Comparison of ENCODE assay signal across 25 mouse cellular contexts in the genomic region with DNA sequence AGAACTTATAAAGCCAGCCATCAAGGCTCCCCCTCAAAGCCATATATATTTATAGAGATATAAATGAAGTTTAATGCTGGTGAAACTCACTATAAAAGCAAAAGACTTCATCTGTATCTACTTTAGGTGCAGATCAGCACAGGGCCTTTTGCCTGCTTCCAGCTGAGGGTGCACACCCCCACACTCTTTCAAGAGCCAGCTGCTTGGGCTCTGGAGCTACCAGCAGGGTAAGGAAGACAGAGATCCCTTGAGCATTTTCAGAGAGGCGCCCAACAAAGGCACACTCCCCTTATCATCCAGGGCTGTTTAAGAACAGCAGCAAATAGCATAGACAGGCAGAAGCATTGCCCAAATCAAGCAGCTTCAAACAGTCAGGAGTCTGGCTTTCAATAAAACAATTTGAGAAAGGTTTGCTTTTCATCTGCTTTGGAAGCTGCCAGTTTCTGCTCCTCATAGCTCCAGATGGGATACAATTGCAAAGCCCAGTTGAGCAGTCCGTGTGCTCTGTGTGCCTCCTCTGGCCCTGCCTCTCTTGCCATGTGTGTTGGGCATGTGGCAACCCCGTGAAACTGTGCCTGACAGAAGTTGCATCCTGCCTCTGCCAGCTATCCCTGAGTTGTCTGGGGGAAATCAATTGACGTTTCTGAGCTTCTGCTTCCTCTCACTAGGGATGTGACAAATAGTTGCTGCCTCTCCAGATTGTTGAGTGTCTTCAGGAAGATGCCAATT. TPM values are rescaled to one million over a fixed set of nuclear protein-coding genes. Genes with fewer than 3 reads are reported as not detected.
A peak's percentile ranks its signal among the peaks of the same experiment; 100 is the strongest.
DNase-seq lines count a peak whose midpoint lies in the region; ATAC-seq and TF ChIP-seq lines count a peak whose summit lies in the region.
"Had no signal": no experiment of that assay in that cellular context is flagged by ENCODE, and none has a peak within 500 bp of the region (broad histone marks: within the 10 kb centered on the region; RNA-seq: fewer than 3 reads in every experiment).

No protein-coding gene starts in this region.

- no peak for TF ChIP-seq CTCF in layer of hippocampus, adult 2 months (conservative IDR thresholded peaks at IDR 0.05)
- TF ChIP-seq CTCF in left cerebral cortex, adult 2 months (IDR thresholded peaks at IDR 0.05), result no peak; the same call in 1 of the 2 replicates

- 0 out of 2 replicates have a peak overlapping the region, but pooled peaks have one; percentile 18 for H3K27ac ChIP-seq in forebrain, embryonic 15.5 days (replicated peaks)
- no peak overlapping the region for H3K27ac ChIP-seq in forebrain, embryonic 16.5 days (ENCODE audit: low read length)
- H3K27ac ChIP-seq in layer of hippocampus, adult 2 months, result peak overlapping the region; percentile 74
- H3K27ac ChIP-seq in left cerebral cortex, adult 2 months, result peak overlapping the region; percentile 15; the same call in 1 of the 2 replicates
- H3K27ac ChIP-seq: embryonic facial prominence, embryonic 12.5 days; forebrain, embryonic 13.5 days; hindbrain, embryonic 15.5 days; limb, embryonic 13.5 days; liver, embryonic 12.5 days had no signal

- intact Hi-C loops in left cerebral cortex, adult 2 months (cut with DNase I), result no loop called here
- intact Hi-C loops in left cerebral cortex, postnatal 36 days (cut with DNase I), result no loop called here

- no peak overlapping the region for H3K4me3 ChIP-seq in forebrain, embryonic 15.5 days
- no peak overlapping the region for H3K4me3 ChIP-seq in forebrain, embryonic 16.5 days (replicated peaks; ENCODE audit: low read length)
- H3K4me3 ChIP-seq in layer of hippocampus, adult 2 months, result no peak overlapping the region
- H3K4me3 ChIP-seq in left cerebral cortex, adult 2 months, result no peak overlapping the region
- H3K4me3 ChIP-seq: embryonic facial prominence, embryonic 12.5 days; forebrain, embryonic 13.5 days; hindbrain, embryonic 15.5 days; limb, embryonic 13.5 days; liver, embryonic 12.5 days had no signal

- H3K36me3 ChIP-seq in forebrain, embryonic 15.5 days, result no peaks in the 10 kb centered on the region
- no peaks in the 10 kb centered on the region for H3K36me3 ChIP-seq in forebrain, embryonic 16.5 days (ENCODE audit: control insufficient read depth, insufficient read depth)
- H3K36me3 ChIP-seq: embryonic facial prominence, embryonic 12.5 days; hindbrain, embryonic 15.5 days; limb, embryonic 13.5 days; liver, embryonic 12.5 days had no signal

- no peaks in the 10 kb centered on the region for H3K27me3 ChIP-seq in forebrain, embryonic 15.5 days
- no peaks in the 10 kb centered on the region for H3K27me3 ChIP-seq in forebrain, embryonic 16.5 days (replicated peaks; ENCODE audit: control insufficient read depth, insufficient read depth, low read length)
- H3K27me3 ChIP-seq: embryonic facial prominence, embryonic 12.5 days; forebrain, embryonic 13.5 days; hindbrain, embryonic 15.5 days; limb, embryonic 13.5 days; liver, embryonic 12.5 days had no signal

- no peaks in the 10 kb centered on the region for H3K9me3 ChIP-seq in forebrain, embryonic 15.5 days
- no peaks in the 10 kb centered on the region for H3K9me3 ChIP-seq in forebrain, embryonic 16.5 days (ENCODE audit: control insufficient read depth, low read length)
- H3K9me3 ChIP-seq: embryonic facial prominence, embryonic 12.5 days; forebrain, embryonic 13.5 days; hindbrain, embryonic 15.5 days; limb, embryonic 13.5 days; liver, embryonic 12.5 days had no signal

- no peak overlapping the region for H3K4me2 ChIP-seq in forebrain, embryonic 15.5 days (replicated peaks)
- H3K4me2 ChIP-seq in forebrain, embryonic 16.5 days (ENCODE audit: low read length), result no peak overlapping the region
- H3K4me2 ChIP-seq: embryonic facial prominence, embryonic 12.5 days; forebrain, embryonic 13.5 days; hindbrain, embryonic 15.5 days; limb, embryonic 13.5 days; liver, embryonic 12.5 days; midbrain, embryonic 11.5 days had no signal

- H3K4me1 ChIP-seq in forebrain, embryonic 15.5 days, result peaks cover 8% of the 10 kb centered on the region; the same call in 1 of the 2 replicates
- peaks cover 10% of the 10 kb centered on the region for H3K4me1 ChIP-seq in forebrain, embryonic 16.5 days (replicated peaks; ENCODE audit: control insufficient read depth, insufficient read depth, low read length)
- H3K4me1 ChIP-seq: hindbrain, embryonic 15.5 days; liver, embryonic 12.5 days had no signal

- WGBS in forebrain, embryonic 15.5 days, result 43% methylated on average over 4 of the region's 4 CpGs
- 38% methylated on average over 4 of the region's 4 CpGs for WGBS in forebrain, embryonic 16.5 days

- no peak overlapping the region for H3K9ac ChIP-seq in forebrain, embryonic 15.5 days (replicated peaks)
- no peak overlapping the region for H3K9ac ChIP-seq in forebrain, embryonic 16.5 days (replicated peaks; ENCODE audit: low read depth, low read length)
- H3K9ac ChIP-seq: embryonic facial prominence, embryonic 12.5 days; forebrain, embryonic 13.5 days; hindbrain, embryonic 15.5 days; limb, embryonic 13.5 days; liver, embryonic 12.5 days had no signal

- peak in 1 of 2 experiments; percentile 25 for DNase-seq in layer of hippocampus, adult 2 months (ENCODE audit: low spot score in 2 of 2)
- DNase-seq in layer of hippocampus, postnatal 25 days (ENCODE audit: extremely low spot score in 1 of 2, low spot score in 1 of 2), result no peak
- DNase-seq in left cerebral cortex, adult 2 months (ENCODE audit: extremely low spot score in 1 of 2, low spot score in 2 of 2), result no peak
- no peak for DNase-seq in left cerebral cortex, postnatal 36 days (ENCODE audit: low spot score in 2 of 2)
- DNase-seq in urinary bladder, adult 2 months (ENCODE audit: low spot score), result no peak
- DNase-seq: adrenal gland, postnatal 25 days; cerebellum, postnatal 25 days; gastrocnemius, postnatal 36 days; kidney, adult 9 months; kidney, postnatal 14 days; lung, adult 18-20 months; lung, postnatal 10 days; spleen, adult 18-20 months had no signal

- ATAC-seq in forebrain, embryonic 15.5 days (replicated peaks), result no peak
- no peak for ATAC-seq in forebrain, embryonic 16.5 days
- ATAC-seq: forebrain, embryonic 13.5 days; intestine, embryonic 16.5 days; liver, embryonic 12.5 days had no signal

RNA-seq across cellular contexts. Expression of gene Tnr, which starts 9.4 kb away (rescaled TPM):
- 5.5 and 6.7 TPM in 2 replicates for polyA plus RNA-seq in forebrain, embryonic 15.5 days (2015; fragmentation: Nextera tagmentation; extraction: Ambion mirVana)
- polyA plus RNA-seq in forebrain, embryonic 16.5 days (2015; fragmentation: Nextera tagmentation; extraction: Ambion mirVana), result 6.9 and 7.4 TPM in 2 replicates
- total RNA-seq in layer of hippocampus, adult 2 months (2021), result 100 to 1,000 TPM; 157 to 159 TPM
- total RNA-seq in layer of hippocampus, postnatal 25 days (2021), result 100 to 1,000 TPM; 158 to 175 TPM
- total RNA-seq in left cerebral cortex, adult 2 months (2021), result 100 to 1,000 TPM; 138 to 146 TPM
- 100 to 1,000 TPM; 124 to 141 TPM for total RNA-seq in left cerebral cortex, postnatal 36 days (2021)
- polyA plus RNA-seq in urinary bladder, adult 2 months (2012; rRNA removed), result 0.03 and 0.04 TPM in 2 replicates
- total RNA-seq: ES-E14; gastrocnemius, adult 18-20 months; gastrocnemius, postnatal 36 days had no signal
- polyA plus RNA-seq: heart, embryonic 14.5 days had no signal
